Mouse (Mus musculus): Measurements from ENCODE around the gene Xylb.

DNA sequence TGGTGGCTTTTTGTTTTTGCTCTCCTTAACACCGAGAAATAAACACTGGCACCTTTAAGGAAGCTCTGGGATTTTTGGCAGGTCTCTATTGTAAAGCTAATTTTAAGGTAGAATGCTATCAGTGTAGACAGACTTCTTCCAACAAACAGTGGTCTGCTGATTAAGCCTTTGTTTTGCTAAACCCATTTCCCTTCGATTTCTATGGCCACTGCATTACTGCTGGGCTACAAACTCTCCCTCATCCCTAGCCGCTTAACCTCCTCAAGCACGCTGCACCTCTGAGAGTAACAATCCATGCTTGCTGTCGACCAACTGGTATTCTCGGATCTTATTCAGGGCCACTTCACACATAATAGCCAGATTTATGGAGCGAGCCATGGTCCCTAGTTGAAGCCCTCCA lies 36.2 kb upstream of the Xylb start:
- TF ChIP-seq CTCF (IDR thresholded peaks at IDR 0.05) (no peak), EP300 (IDR thresholded peaks at IDR 0.05) (no peak)

Measured in lung, postnatal 0 days (tissue).